Mouse (Mus musculus) hindlimb bud, embryonic 11.5 days (tissue): Measurements from ENCODE around the gene Ptprr.

Experiments used
- DNase-seq: peaks from one replicate; pipeline ENCODE4 v3.0.0-alpha.2; 2012; ENCODE audit warnings: low read depth, low spot score; ENCODE audit errors: extremely low spot score

The Ptprr gene

DNA sequence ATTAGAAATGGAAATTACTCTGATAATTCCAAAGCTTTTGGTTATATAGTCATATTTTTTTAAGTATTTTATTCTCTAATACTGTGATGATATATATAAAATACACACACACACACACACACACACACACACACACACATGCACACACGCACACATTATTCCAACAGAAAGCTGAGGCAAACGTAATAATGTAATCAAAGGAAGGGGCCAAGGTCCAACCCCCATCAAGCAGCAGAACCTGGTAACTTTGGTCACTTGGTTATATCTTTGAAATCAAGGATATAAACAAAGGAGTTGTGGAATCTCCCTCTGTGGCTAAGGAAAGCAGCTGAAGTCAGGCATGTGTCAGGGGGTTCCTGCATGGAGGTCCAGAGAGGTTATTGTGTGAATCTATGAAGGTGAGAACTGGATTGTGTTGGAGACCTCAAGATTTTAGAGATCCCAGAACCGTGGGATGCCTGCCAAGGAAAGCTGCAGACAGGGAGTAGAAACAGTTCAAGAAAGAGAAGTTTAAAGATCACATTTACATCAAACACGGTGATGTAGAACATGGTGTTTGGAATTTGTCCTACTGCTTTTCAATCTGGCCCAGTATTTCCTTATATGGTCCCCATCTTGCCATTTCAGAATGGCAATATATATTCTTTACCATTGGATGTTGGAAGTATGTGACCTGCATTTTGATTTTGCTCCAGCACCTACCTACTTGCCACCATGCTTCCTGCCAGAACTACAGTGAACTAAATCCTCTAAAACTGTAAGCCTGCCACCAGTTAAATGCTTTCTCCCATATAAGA, 98.1 kb downstream of the Ptprr start:
- no peak for DNase-seq

DNA sequence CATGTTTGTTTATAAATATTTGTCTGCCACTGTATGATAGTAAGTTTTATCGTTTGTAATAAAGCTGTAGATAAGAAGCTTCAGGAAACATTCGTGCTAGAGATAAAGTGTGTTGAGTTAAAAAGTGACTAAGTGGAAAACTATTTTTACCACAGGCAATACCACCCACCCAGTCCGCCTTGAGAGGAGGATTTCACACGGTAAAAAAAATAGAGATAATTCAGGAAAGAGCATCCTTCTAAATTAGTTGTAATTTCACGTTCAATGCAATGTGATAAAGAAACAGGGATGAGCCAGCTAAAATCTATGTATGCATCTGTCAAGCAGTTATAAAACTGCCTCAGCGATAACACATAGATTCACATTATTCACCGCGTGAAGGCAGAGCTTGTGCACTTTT, 99.0 kb downstream of the Ptprr start:
- DNase-seq: no peak

DNA sequence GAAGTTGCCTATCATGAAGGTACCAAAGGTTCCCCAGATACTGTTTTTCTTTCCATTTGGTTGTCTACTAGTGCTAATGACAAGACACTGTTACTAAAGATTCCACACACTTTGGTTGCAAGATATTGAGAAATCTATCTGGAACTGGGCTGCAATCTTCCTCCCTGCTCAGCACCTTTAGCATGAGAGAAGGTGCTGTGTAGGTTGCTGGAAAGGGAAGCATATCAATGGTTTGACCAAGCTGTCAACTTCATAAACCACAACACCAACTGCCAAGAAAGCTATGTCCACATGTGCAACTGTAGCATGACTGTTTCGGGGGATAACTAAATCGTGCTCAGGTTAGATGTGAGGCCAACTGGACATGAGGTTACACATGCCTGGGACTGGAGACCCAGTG, 103.5 kb downstream of the Ptprr start:
- DNase-seq: no peak

DNA sequence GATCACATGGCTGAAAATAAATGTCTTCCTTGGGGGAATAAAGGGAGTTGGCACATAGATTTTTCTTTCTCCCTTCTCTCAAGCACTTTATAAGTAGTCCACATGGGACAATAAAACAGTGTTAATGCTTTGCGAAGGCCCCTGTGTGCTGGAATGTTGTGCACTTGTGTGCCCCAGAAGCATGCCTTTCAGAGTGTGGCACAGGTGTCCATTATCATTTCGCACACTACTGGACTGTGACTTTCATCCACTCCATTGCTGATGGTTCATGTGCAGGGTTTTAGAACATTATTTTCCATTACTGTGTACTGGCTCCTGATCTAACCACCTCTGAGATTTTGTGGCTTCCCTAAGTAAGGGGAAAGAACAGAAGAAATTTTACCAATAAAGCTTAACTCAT, 105.8 kb downstream of the Ptprr start:
- no peak for DNase-seq

DNA sequence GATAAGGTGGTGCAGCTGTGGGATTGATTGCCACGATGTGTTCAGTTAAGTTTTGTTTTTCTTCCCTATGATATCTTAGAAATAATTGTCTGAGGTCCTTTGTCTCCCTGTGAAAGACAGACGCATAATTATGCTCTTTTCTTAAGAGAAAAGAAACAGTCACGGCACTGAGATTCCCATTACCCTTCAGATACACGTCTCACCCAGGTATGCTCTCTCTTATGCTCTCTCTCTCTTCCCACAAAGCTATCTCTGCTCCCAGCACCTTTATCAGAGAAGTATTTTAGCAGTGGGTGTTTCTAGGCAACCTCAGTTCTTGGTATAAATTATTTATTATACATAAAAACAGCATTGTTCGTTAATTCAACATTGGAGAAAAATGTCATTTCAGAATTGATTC, 107.4 kb downstream of the Ptprr start:
- DNase-seq: no peak

DNA sequence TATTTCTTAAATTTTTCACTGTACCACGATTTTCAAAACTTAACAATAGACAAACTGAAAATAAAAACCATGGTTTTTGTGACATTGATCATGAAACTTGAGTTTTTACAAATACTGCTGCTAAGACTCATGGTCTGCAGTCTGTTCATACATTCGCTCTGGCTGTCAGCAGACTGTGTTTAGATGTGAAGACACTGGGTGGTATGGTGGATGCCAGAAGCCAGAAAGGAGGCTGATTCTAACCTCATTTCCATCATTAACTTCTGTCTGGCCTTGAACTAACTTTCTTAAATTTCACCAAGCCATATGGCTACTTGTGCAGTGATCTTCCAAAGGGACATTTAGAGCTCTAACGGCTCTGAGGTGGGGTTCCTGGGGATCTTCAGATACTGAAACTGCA, 112.4 kb downstream of the Ptprr start:
- no peak for DNase-seq

DNA sequence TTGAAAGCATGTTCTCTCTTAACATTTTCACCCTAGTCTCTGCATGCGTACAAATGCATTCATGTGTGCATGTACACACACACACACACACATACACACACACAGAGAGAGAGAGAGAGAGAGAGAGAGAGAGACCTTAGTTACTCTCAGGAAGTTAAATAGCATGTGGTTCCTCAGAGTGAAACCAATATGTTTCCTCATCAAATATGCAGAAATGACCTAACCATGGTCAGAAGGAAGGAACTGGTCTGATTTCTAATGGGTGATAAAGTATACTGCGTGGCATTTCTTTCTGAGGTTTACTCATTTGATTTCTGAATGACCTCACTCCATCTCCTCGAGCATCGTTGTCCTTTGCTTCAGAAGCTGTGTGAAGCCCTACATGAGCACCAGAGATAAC, 113.2 kb downstream of the Ptprr start:
- DNase-seq: no peak

DNA sequence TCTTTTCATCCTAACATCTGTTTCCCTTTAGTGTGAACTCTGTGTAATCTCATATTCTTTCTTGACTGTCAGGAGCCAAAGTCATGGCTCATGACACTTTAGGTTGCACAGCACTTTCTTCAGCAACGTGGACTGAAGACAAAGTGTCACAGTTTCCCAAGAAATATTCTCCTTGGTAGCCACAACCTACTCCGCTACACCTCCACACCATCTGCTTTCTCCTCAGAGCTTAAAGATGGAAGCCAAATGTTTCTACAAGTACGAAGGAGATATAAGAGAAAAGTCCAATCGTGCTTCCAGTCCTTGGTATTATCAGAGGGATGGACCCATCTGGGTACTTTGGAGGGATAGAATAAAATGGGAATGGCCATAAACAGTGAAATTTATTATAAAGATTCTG, 114.2 kb downstream of the Ptprr start:
- DNase-seq: no peak

DNA sequence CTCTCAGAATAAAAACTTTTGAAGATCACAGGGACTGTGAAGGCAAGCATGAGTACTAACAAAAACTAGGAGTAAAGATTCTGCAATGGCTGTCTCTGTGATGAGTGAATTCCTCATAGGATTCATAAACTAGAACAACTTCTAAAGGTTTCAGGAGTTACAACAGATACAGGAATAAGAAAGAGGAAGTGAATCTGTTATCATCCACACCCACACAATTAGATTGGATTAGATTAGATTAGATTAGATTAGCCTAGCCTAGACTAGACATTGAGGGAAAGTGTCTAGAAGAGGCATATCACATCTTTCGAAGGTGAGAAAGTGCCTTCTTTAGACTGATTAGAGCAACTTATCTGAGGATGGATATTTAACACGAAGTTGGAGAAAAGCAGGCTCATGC, 117.2 kb downstream of the Ptprr start:
- DNase-seq: no peak

DNA sequence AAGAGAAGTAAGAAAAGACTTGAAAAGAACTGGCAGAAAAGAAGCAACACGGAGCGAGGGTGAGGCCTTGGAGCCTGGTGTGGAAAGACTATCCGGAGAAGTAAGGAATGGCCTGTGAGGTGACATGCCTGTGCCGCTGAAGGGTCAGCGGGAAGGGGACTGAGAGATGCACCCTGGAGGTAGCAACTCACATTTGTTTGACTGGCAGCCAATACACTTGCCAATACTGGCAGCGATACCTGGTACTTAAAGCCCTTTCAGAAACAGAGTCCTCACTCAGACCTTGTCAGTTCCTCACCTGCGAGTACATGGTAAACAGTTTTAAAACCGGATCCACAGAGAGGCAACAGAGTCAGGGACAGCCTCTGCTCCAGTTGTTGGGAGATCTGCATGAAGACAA, 122.2 kb downstream of the Ptprr start:
- no peak for DNase-seq

DNA sequence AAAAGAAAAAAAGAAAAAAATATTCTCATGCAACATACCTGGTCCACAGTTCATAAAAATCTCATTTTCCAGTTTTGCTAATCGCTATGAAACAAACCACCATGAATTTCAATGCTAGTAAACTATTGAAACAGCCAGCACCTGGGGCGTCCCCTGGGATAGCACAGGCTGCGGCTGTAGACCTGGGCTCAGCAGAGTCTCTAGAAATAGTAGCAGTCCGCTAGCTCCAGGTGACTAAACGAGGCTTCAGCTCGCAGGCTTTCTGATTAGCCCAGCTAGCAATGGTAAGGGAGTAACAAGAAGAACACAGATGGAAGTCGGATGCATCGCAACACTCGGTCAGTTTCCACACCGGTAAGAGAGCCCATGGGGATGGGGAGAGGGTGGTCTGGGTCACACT, 125.7 kb downstream of the Ptprr start:
- no peak for DNase-seq

DNA sequence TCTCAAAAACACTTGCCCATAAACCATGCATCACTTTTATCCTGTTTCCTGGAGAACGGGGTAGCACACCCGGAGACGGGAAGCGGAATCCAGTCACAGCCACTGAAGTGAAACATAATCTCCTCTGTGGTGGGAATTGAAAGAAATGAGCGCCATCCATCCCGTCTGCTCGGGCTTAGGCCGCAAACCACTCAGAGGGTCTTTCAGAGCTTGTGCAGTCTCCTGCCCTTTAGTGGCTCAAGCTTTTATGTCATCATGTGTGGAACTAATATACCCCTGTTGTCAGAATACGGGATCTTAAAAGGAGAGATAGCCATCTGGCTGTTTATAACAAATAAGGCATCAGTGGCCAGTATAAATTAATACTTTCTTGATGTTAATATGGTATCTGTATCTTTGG, 128.1 kb downstream of the Ptprr start:
- no peak for DNase-seq

DNA sequence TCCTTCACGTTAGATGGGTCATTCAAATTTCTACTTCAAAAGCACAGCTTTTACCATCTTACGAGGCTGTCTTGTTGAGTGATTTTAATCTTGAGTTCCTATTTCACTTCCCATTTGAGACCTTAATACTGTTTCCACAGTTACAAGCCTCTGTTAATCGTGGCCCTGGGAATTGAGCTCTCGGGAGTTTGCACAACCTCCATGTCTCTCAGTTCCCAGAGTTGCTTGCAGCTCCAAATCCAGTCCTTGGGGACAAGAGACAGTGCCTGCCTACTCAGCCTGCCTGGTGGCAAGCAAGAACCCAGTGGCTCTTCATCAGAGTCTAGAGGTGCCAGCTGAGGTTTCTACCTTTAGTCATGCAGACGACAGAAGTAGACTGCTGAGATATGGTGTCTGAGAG, 136.7 kb downstream of the Ptprr start:
- DNase-seq: no peak

DNA sequence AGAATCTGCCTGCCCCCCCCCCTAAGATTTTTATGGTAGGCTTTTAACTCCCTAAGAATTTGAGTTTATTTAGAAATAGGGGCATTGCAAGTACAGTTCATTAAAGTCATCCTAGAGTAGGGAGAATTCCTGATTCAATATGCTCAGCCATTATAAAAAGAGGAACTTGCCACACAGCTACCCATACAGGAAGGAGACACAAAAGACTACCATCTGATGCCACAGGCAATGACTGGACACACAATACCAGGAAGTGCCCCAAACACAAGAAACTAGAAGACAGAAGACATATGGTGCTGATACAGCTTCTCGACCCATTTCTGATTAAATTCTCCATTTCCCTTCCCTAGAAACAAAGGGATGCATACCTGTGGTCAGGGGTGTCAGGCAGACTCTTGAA, 138.7 kb downstream of the Ptprr start:
- DNase-seq: no peak

DNA sequence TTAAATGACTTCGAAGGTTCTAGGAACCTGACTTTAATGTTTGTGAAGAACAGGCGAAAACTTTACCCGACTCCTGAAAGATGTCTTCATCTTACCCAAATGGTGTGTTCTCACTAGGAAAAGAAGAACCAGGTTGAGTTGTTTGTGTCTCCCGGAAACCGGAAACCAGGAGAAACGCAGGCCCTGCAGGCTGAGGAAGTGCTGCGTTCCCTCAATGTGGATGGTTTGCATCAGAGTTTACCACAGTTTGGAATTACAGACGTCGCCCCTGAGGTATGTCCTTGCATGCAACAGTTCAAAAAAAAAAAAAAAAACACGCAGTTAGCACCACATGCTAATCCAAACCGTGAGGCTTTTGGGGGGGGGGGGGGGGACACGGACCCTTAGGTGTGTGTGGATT, 144.3 kb downstream of the Ptprr start:
- DNase-seq: no peak

DNA sequence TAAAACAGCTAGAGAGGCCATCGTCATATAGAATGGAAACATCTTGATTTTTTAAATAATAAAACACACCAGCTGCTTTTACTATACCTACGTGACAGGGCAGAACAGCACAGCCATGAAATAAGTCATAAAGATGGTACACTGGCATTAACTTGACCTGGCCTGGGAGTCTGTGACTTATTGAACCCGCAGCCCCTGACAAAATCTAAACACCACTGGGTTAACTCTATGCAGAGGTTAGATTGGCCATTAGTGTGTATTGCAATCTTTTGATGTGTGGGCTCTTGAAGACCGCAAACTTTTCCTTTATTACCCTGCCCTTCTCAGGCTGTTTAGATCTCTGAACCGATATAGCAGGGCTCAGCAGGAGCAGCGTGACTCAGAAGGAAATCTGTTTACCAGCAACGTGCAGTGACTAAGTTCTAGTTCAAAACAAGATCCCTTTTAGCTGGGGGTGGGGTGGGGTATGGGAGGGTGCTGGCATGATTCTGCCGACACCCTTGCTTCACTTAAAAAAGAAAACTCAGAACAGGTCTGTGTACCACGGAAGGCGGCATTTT, 157.4 kb downstream of the Ptprr start:
- DNase-seq: no peak

DNA sequence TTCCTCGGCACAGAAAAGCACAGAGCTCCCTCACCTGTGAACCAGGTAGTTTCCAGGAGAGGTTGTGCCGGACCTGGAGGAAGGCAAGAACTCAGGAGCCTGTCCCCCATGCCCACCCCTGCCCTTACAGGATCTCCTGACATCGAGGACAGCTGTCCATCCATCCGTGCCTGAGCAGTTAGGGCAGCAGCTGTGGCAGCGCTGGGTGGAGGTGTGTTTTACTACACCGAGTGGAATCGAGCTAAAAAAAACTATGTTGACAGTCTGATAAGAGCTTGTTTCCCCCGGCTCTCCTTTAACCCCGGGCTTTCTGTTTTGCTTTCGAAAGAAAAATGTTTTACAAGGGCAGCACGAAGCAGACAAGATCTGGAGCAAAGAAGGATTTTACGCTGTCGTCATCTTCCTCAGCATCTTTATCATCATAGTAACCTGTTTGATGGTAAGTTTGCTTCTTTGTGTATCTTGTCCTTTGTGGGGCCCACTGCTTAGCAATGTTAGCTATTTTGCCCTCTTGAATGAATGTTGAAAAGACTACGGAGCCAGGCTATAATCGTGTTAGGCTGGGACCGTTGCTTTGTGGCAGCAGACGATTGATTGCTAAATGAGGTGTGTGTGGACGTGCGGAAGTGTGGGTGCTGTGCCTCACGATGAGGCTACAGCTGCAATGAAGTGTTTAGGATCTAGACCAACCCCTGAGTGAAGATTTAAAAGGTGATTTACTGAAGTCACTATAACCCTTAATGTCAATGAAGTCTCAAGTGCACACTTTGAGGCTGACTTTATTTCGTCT, 159.6 kb downstream of the Ptprr start:
- no peak for DNase-seq

DNA sequence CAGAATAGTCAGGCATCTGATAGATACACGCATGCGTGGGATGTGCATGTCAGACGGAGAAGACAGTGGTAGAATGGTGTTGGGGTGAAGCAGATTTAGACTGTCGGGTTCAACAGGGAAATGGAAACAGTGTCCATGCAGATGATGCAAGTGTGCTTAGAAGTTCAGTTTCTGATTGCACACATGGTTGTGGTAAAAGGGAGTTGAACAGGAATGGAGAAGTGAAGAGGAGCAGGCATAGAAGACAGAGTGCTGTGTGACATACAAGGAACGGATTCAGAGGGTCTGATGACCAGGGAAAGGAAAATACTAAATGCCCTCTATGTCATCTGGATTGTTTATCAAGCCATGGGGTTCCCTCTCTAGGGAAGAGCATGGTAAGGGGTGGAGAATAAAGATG, 163.2 kb downstream of the Ptprr start:
- no peak for DNase-seq

DNA sequence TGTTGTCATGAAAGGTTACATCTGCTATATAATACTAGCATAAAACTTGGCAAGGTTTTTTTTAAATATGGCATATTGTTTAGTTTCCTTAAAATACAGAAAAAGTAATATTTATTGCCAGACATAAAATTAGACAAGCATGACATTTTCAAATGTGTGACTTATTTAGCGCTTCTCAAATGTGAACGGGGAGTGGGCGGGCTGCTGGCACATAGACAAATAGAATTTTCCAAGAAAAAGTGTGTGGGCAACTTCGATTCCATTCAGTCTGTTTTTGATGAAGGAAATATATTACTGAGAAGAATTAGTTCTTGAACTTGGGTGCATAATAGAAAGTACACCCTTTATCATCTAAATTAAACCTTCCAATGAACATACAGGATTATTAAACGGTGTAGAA, 164.2 kb downstream of the Ptprr start:
- DNase-seq: no peak

DNA sequence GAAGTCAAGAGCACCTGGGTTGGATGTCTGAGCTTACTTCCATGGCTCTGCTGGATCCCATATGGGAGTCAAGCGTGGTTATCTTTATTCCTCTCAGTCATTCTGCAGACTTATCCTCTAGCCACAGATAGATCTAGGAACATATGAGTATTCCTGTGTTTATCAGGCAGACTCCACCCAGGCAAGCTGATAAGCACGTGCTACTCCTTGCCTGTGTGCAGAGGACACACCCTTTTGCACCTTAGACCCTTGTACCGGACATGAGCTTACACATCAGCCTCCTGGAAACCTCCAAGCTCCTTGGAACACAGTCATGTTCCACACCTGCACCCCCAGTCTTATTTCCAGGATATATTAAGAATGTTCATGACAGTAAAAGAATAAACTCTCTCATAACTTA, 165.2 kb downstream of the Ptprr start:
- DNase-seq: no peak

DNA sequence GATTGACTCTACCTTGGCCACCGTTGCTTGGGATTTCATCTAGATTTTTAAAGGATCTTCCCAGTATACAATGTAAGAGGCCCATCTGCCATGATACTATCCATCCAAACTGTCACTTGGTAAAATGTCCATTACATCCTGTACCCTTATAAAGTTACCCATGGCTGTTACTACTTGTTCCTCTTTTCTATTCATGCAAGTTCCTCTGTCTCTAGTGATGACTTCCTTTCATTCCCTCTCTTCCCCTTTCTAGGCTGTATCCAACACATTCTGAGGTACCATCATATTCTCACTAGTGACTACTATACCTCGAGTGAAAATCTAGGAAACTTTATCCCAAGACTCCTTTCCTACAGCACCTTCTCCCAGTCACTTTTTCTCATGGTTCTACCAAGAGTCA, 173.7 kb downstream of the Ptprr start:
- DNase-seq: no peak

DNA sequence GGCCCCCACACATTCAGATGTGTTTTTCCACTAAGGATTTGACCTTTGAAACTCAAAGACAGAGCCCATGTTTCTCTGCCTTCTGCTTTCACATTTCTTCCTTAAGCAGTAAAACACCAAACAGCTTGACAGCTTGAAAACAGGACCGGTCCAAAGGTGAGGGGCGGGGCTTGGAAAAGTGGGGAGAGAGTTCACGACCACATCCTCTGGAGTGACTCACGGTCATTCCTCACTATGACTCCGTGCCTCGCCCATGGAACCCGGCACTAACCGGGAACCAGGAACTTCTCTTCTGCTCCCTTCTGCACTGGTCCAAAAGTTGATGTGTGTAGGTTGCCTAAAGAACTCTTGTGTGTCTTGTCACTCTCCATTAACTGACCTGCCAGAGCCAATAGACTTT, 174.3 kb downstream of the Ptprr start:
- DNase-seq: no peak
